Mouse (Mus musculus) liver, embryonic 13.5 days (tissue): ENCODE results near the gene Rnf126. TPM values are rescaled to one million over a fixed set of nuclear protein-coding genes. Genes with fewer than 3 reads are reported as not detected.

Experiments
- ATAC-seq: fragments of 200-750 bp; cut with Nextera tagmentation; 2 replicates; pipeline ENCODE4 v1.8.0; 2017; ENCODE audit warnings: low read depth, mild to moderate bottlenecking, moderate number of reproducible peaks, moderate library complexity
- DNase-seq: peaks from one replicate; pipeline ENCODE4 v3.0.0; 2022
- H3K27ac ChIP-seq: fragments of 300-500 bp; sonication (generic); 2 replicates; pipeline ENCODE4 v1.5.1; 2015; ENCODE audit warnings: moderate library complexity, mild to moderate bottlenecking, inconsistent platforms
- H3K27me3 ChIP-seq: fragments of 300-500 bp; sonication (generic); 2 replicates; pipeline ENCODE4 v1.6.1; 2015; ENCODE audit warnings: mild to moderate bottlenecking, inconsistent platforms
- H3K36me3 ChIP-seq: fragments of 300-500 bp; sonication (generic); 2 replicates; pipeline ENCODE4 v1.6.1; 2015; ENCODE audit warnings: mild to moderate bottlenecking, inconsistent platforms
- H3K4me1 ChIP-seq: fragments of 300-500 bp; sonication (generic); replicated peaks from 2 replicates; pipeline ENCODE4 v1.6.1; 2015; ENCODE audit warnings: inconsistent platforms
- H3K4me2 ChIP-seq: fragments of 300-500 bp; sonication (generic); 2 replicates; pipeline ENCODE4 v1.6.1; 2015; ENCODE audit warnings: inconsistent platforms, mild to moderate bottlenecking, moderate library complexity
- H3K4me3 ChIP-seq: fragments of 300-500 bp; sonication (generic); replicated peaks from 2 replicates; pipeline ENCODE4 v1.5.1; 2015; ENCODE audit warnings: mild to moderate bottlenecking, inconsistent platforms
- H3K9ac ChIP-seq: fragments of 300-500 bp; sonication (generic); 2 replicates; pipeline ENCODE4 v1.6.1; 2015; ENCODE audit warnings: mild to moderate bottlenecking, inconsistent platforms
- H3K9me3 ChIP-seq: fragments of 300-500 bp; sonication (generic); replicated peaks from 2 replicates; pipeline ENCODE4 v1.6.1; 2016; ENCODE audit warnings: inconsistent platforms
- WGBS: fragments of 180-500 bp; shearing (Covaris S2); methylation state at CpG from one replicate; pipeline ENCODE4 v1.1.7; 2015; ENCODE audit not compliant: insufficient replicate concordance; 5-methylcytosine and 5-hydroxymethylcytosine counted together
- polyA plus RNA-seq: library from polyadenylated mRNA; unstranded; fragments of >200 nt; fragmentation: Nextera tagmentation; extraction: Ambion mirVana; gene quantifications from 2 replicates; pipeline ENCODE4 v1.2.1, GENCODE M21; 2015

Rnf126 gene
- polyA plus RNA-seq, 1 experiment from 2014 or later, result 43.7 TPM

- ATAC-seq (no peak), DNase-seq (no peak)
- Histone ChIP-seq H3K9ac (peak within 1 kb of the TSS; percentile 28; the same call in 1 of the 2 replicates), H3K4me3 (peak within 1 kb of the TSS; percentile 44), H3K36me3 (no peaks in the 10 kb centered on the region), H3K4me2 (peak within 1 kb of the TSS; percentile 59), H3K27ac (no peak within 1 kb of the TSS), H3K4me1 (peaks cover 39% of the 10 kb centered on the region), H3K9me3 (no peaks in the 10 kb centered on the region; the same call in 1 of the 2 replicates), H3K27me3 (peaks cover 51% of the 10 kb centered on the region)
- WGBS, result 5% methylated on average over 39 of the region's 39 CpGs
Observed at GRCm38 (mm10) chr10:79777103-79777531, 10.4 kb upstream of the Rnf126 start, which contains the start of gene Fstl3. Gene Fstl3 (plus strand): TSS chr10:79777272.

- no peak overlapping the region for H3K4me2 ChIP-seq
- 60% methylated on average over 5 of the region's 5 CpGs for WGBS
- ATAC-seq, result no peak
Observed at GRCm38 (mm10) chr10:79774486-79775279, 7.9 kb upstream of the Rnf126 start.

GRCm38 (mm10) chr10:79773208-79773607 lies 6.5 kb upstream of the Rnf126 start:
- no peak overlapping the region for H3K9ac ChIP-seq
- no peaks in the 10 kb centered on the region for H3K36me3 ChIP-seq
- H3K4me1 ChIP-seq, result peaks cover 14% of the 10 kb centered on the region
- DNase-seq (no peak), ATAC-seq (no peak)
- WGBS, result 81% methylated on average over 2 of the region's 2 CpGs
- H3K9me3 ChIP-seq, result no peaks in the 10 kb centered on the region; the same call in 1 of the 2 replicates
- H3K27me3 ChIP-seq, result peaks cover 28% of the 10 kb centered on the region
- H3K27ac ChIP-seq, result no peak overlapping the region
- no peak overlapping the region for H3K4me3 ChIP-seq
- H3K4me2 ChIP-seq, result no peak overlapping the region

More at GRCm38 (mm10) chr10:79774486-79775279, 7.9 kb upstream of the Rnf126 start:
- DNase-seq, result no peak
- Histone ChIP-seq H3K4me1 (peaks cover 16% of the 10 kb centered on the region), H3K36me3 (no peaks in the 10 kb centered on the region), H3K9me3 (no peaks in the 10 kb centered on the region; the same call in 1 of the 2 replicates), H3K27me3 (peaks cover 43% of the 10 kb centered on the region), H3K9ac (no peak overlapping the region), H3K27ac (no peak overlapping the region), H3K4me3 (no peak overlapping the region)

- no peaks in the 10 kb centered on the region for H3K36me3 ChIP-seq
- no peak overlapping the region for H3K4me3 ChIP-seq
- 78% methylated on average over 3 of the region's 3 CpGs for WGBS
- H3K27ac ChIP-seq, result no peak overlapping the region
- H3K4me2 ChIP-seq, result no peak overlapping the region
- ATAC-seq, result no peak
- no peaks in the 10 kb centered on the region; the same call in 1 of the 2 replicates for H3K9me3 ChIP-seq
- peaks cover 19% of the 10 kb centered on the region for H3K27me3 ChIP-seq
- no peak overlapping the region for H3K9ac ChIP-seq
- peaks cover 20% of the 10 kb centered on the region for H3K4me1 ChIP-seq
- DNase-seq, result no peak
Observed at GRCm38 (mm10) chr10:79772320-79772719, 5.6 kb upstream of the Rnf126 start.

GRCm38 (mm10) chr10:79769329-79769728 lies 2.6 kb upstream of the Rnf126 start:
- H3K4me3 ChIP-seq, result no peak overlapping the region

GRCm38 (mm10) chr10:79768400-79768799 lies 1.6 kb upstream of the Rnf126 start:
- Histone ChIP-seq H3K9me3 (no peaks in the 10 kb centered on the region), H3K4me1 (peaks cover 46% of the 10 kb centered on the region), H3K27ac (no peak overlapping the region), H3K27me3 (0 out of 2 replicates have a peak, but pooled peaks cover 6% of the 10 kb centered on the region), H3K4me2 (no peak overlapping the region), H3K9ac (no peak overlapping the region), H3K36me3 (peaks cover 20% of the 10 kb centered on the region), H3K4me3 (no peak overlapping the region)
- ATAC-seq (no peak), DNase-seq (peak; percentile 67)
- under 1% methylated on average over 5 of the region's 5 CpGs for WGBS

More at GRCm38 (mm10) chr10:79769329-79769728, 2.6 kb upstream of the Rnf126 start:
- 47% methylated on average over 4 of the region's 4 CpGs for WGBS
- H3K36me3 ChIP-seq, result peaks cover 11% of the 10 kb centered on the region; the same call in 1 of the 2 replicates
- ATAC-seq (no peak), DNase-seq (no peak)
- no peak overlapping the region for H3K9ac ChIP-seq
- no peak overlapping the region for H3K27ac ChIP-seq
- H3K4me1 ChIP-seq, result peaks cover 37% of the 10 kb centered on the region
- H3K9me3 ChIP-seq, result no peaks in the 10 kb centered on the region
- 0 out of 2 replicates have a peak, but pooled peaks cover 6% of the 10 kb centered on the region for H3K27me3 ChIP-seq
- no peak overlapping the region for H3K4me2 ChIP-seq

- WGBS, result 10% methylated on average over 40 of the region's 40 CpGs
- DNase-seq (peak; percentile 79), ATAC-seq (peak; percentile 43)
- H3K4me3 ChIP-seq, result peak overlapping the region; percentile 95
- no peaks in the 10 kb centered on the region for H3K9me3 ChIP-seq
- peak overlapping the region; percentile 96 for H3K9ac ChIP-seq
- H3K4me2 ChIP-seq, result peak overlapping the region; percentile 88
- H3K36me3 ChIP-seq, result peaks cover 22% of the 10 kb centered on the region
- H3K27me3 ChIP-seq, result 0 out of 2 replicates have a peak, but pooled peaks cover 6% of the 10 kb centered on the region
- peaks cover 52% of the 10 kb centered on the region for H3K4me1 ChIP-seq
- peak overlapping the region; percentile 92 for H3K27ac ChIP-seq
Observed at GRCm38 (mm10) chr10:79767372-79768244, 856 bp upstream of the Rnf126 start.

- H3K9me3 ChIP-seq, result no peaks in the 10 kb centered on the region
- ATAC-seq (no peak), DNase-seq (no peak)
- H3K27ac ChIP-seq, result peak overlapping the region; percentile 92
- peak overlapping the region; percentile 88 for H3K4me2 ChIP-seq
- 0 out of 2 replicates have a peak, but pooled peaks cover 6% of the 10 kb centered on the region for H3K27me3 ChIP-seq
- WGBS, result 3% methylated on average over 16 of the region's 16 CpGs
- H3K4me3 ChIP-seq, result peak overlapping the region; percentile 95
- peaks cover 38% of the 10 kb centered on the region for H3K36me3 ChIP-seq
- H3K9ac ChIP-seq, result peak overlapping the region; percentile 96
- peaks cover 52% of the 10 kb centered on the region for H3K4me1 ChIP-seq
Observed at GRCm38 (mm10) chr10:79766001-79766507, 698 bp downstream of the Rnf126 start.

GRCm38 (mm10) chr10:79765228-79765745 lies 1.5 kb downstream of the Rnf126 start:
- DNase-seq (no peak), ATAC-seq (no peak)
- Histone ChIP-seq H3K27ac (peak overlapping the region; percentile 92), H3K9me3 (no peaks in the 10 kb centered on the region), H3K9ac (peak overlapping the region; percentile 96), H3K27me3 (0 out of 2 replicates have a peak, but pooled peaks cover under 1% of the 10 kb centered on the region), H3K4me3 (peak overlapping the region; percentile 95), H3K4me1 (peaks cover 52% of the 10 kb centered on the region), H3K36me3 (peaks cover 45% of the 10 kb centered on the region), H3K4me2 (peak overlapping the region; percentile 88)
- WGBS, result 74% methylated on average over 2 of the region's 2 CpGs

- 0 out of 2 replicates have a peak overlapping the region, but pooled peaks have one; percentile 1 for H3K9ac ChIP-seq
- no peak overlapping the region for H3K4me3 ChIP-seq
- 67% methylated on average over 7 of the region's 7 CpGs for WGBS
- no peaks in the 10 kb centered on the region for H3K9me3 ChIP-seq
- H3K27ac ChIP-seq, result no peak overlapping the region
- no peaks in the 10 kb centered on the region for H3K27me3 ChIP-seq
- H3K36me3 ChIP-seq, result peaks cover 54% of the 10 kb centered on the region
- DNase-seq (no peak), ATAC-seq (no peak)
- H3K4me1 ChIP-seq, result peaks cover 52% of the 10 kb centered on the region
- H3K4me2 ChIP-seq, result 0 out of 2 replicates have a peak overlapping the region, but pooled peaks have one; percentile 88
Observed at GRCm38 (mm10) chr10:79764234-79764633, 2.5 kb downstream of the Rnf126 start.
